ENCODE assay signal across 18 mouse cellular contexts in genomic region chr2:14244668-14245067, GRCm38 (mm10). TPM values are rescaled to one million over a fixed set of nuclear protein-coding genes. Genes with fewer than 3 reads are reported as not detected.
A peak's percentile ranks its signal among the peaks of the same experiment; 100 is the strongest.
DNase-seq lines count a peak whose midpoint lies in the region; ATAC-seq and TF ChIP-seq lines count a peak whose summit lies in the region.
"Had no signal": no experiment of that assay in that cellular context is flagged by ENCODE, and none has a peak within 500 bp of the region (broad histone marks: within the 10 kb centered on the region; RNA-seq: fewer than 3 reads in every experiment).

No protein-coding gene starts in this region.

- no peak overlapping the region for H3K27ac ChIP-seq in liver, embryonic 16.5 days (ENCODE audit: low read length)
- no peak overlapping the region for H3K27ac ChIP-seq in liver, embryonic 11.5 days (ENCODE audit: low read depth, low read length)
- H3K27ac ChIP-seq in MEL (ENCODE audit: control insufficient read depth, low read depth, low read length) = no peak overlapping the region
- no peak overlapping the region for H3K27ac ChIP-seq in heart, embryonic 11.5 days (ENCODE audit: low read depth, low read length)
- no peak overlapping the region for H3K27ac ChIP-seq in forebrain, embryonic 12.5 days
- H3K27ac ChIP-seq: embryonic facial prominence, embryonic 13.5 days; hindbrain, embryonic 14.5 days; kidney, embryonic 15.5 days; limb, embryonic 13.5 days; liver, embryonic 15.5 days had no signal

- ATAC-seq in liver, embryonic 16.5 days (ENCODE audit: low read depth) = no peak
- no peak for ATAC-seq in liver, embryonic 11.5 days (replicated peaks; ENCODE audit: low FRiP score)
- ATAC-seq in granulocyte monocyte progenitor cell, adult 5-6 weeks (replicated peaks; ENCODE audit: poor library complexity, severe bottlenecking) = peak; percentile 89
- ATAC-seq in heart, embryonic 11.5 days (replicated peaks; ENCODE audit: insufficient number of reproducible peaks, low FRiP score, low TSS enrichment) = no peak
- ATAC-seq in forebrain, embryonic 12.5 days (ENCODE audit: low FRiP score) = no peak
- ATAC-seq: midbrain, embryonic 16.5 days had no signal

- DNase-seq in liver, embryonic 11.5 days (ENCODE audit: low spot score) = no peak
- peak; percentile 50 for DNase-seq in MEL (ENCODE audit: low read depth, low spot score)
- no peak for DNase-seq in testis, postnatal 10 days (ENCODE audit: low spot score)
- DNase-seq: cerebellum, adult 9-10 months; kidney, postnatal 4 days; lung, postnatal 10 days had no signal

- TF ChIP-seq POLR2A in MEL (IDR thresholded peaks at IDR 0.05; ENCODE audit: control insufficient read depth in 1 of 2, insufficient read depth in 1 of 2, low read depth in 1 of 2, low read length in 2 of 2, poor library complexity in 1 of 2) (no peak), myocyte (IDR thresholded peaks at IDR 0.05; ENCODE audit: insufficient read length, low read depth) (no peak)

- H3K4me1 ChIP-seq in liver, embryonic 16.5 days (ENCODE audit: control insufficient read depth, low read depth, low read length) = no peaks in the 10 kb centered on the region
- H3K4me1 ChIP-seq in liver, embryonic 11.5 days (replicated peaks; ENCODE audit: control insufficient read depth, insufficient read depth, low read length) = no peaks in the 10 kb centered on the region
- H3K4me1 ChIP-seq in MEL (ENCODE audit: control insufficient read depth in 1 of 2, insufficient read depth in 2 of 2, low read length in 2 of 2) = peaks cover 0 to 2% of the 10 kb centered on the region in 2 experiments; a peak in 1 of 4 replicates
- H3K4me1 ChIP-seq in heart, embryonic 11.5 days (ENCODE audit: control insufficient read depth, insufficient read depth, low read length) = no peaks in the 10 kb centered on the region
- H3K4me1 ChIP-seq in forebrain, embryonic 12.5 days = no peaks in the 10 kb centered on the region
- H3K4me1 ChIP-seq: embryonic facial prominence, embryonic 13.5 days; kidney, embryonic 15.5 days; limb, embryonic 13.5 days; liver, embryonic 15.5 days had no signal

- 29% methylated on average over 2 of the region's 2 CpGs for WGBS in liver, embryonic 16.5 days (ENCODE audit: insufficient replicate concordance)
- 59% methylated on average over 2 of the region's 2 CpGs for WGBS in liver, embryonic 11.5 days
- 83% methylated on average over 2 of the region's 2 CpGs for WGBS in heart, embryonic 11.5 days (ENCODE audit: insufficient replicate concordance)
- WGBS in forebrain, embryonic 12.5 days = 92% methylated on average over 2 of the region's 2 CpGs

- H3K4me3 ChIP-seq in liver, embryonic 16.5 days (ENCODE audit: low read depth, low read length) = no peak overlapping the region
- no peak overlapping the region for H3K4me3 ChIP-seq in liver, embryonic 11.5 days (ENCODE audit: low read depth, low read length)
- H3K4me3 ChIP-seq in MEL (ENCODE audit: control insufficient read depth in 1 of 2, insufficient read depth in 1 of 2, low read depth in 2 of 2, low read length in 2 of 2) (peak overlapping the region; percentile 56 to 90), myocyte (no peak overlapping the region)
- H3K4me3 ChIP-seq in heart, embryonic 11.5 days (ENCODE audit: low read depth, low read length) = no peak overlapping the region
- H3K4me3 ChIP-seq in forebrain, embryonic 12.5 days (replicated peaks) = no peak overlapping the region
- H3K4me3 ChIP-seq: embryonic facial prominence, embryonic 13.5 days; heart, embryonic 12.5 days; kidney, embryonic 15.5 days; limb, embryonic 13.5 days; liver, embryonic 15.5 days had no signal

- H3ac ChIP-seq in myocyte (ENCODE audit: control insufficient read depth, insufficient read length) = no peak overlapping the region

- no peak for TF ChIP-seq EP300 in MEL (IDR thresholded peaks at IDR 0.05; ENCODE audit: low read depth in 1 of 2, low read length in 2 of 2)

- no peaks in the 10 kb centered on the region for H3K9me3 ChIP-seq in liver, embryonic 16.5 days (replicated peaks; ENCODE audit: control insufficient read depth, low read length)
- no peaks in the 10 kb centered on the region for H3K9me3 ChIP-seq in liver, embryonic 11.5 days (ENCODE audit: control insufficient read depth, low read length)
- H3K9me3 ChIP-seq in MEL (replicated peaks; ENCODE audit: insufficient read depth, low read length) = no peaks in the 10 kb centered on the region
- no peaks in the 10 kb centered on the region for H3K9me3 ChIP-seq in heart, embryonic 11.5 days (replicated peaks; ENCODE audit: control insufficient read depth, low read length)
- H3K9me3 ChIP-seq in forebrain, embryonic 12.5 days = no peaks in the 10 kb centered on the region
- H3K9me3 ChIP-seq: embryonic facial prominence, embryonic 13.5 days; heart, embryonic 12.5 days; kidney, embryonic 15.5 days; limb, embryonic 13.5 days; liver, embryonic 15.5 days had no signal

- 0 out of 2 replicates have a peak overlapping the region, but pooled peaks have one; percentile 9 for H3K4me2 ChIP-seq in liver, embryonic 16.5 days (ENCODE audit: low read depth, low read length)
- H3K4me2 ChIP-seq in liver, embryonic 11.5 days = no peak overlapping the region
- peak overlapping the region; percentile 50 for H3K4me2 ChIP-seq in myocyte (ENCODE audit: low read depth)
- H3K4me2 ChIP-seq in heart, embryonic 11.5 days = no peak overlapping the region
- H3K4me2 ChIP-seq in forebrain, embryonic 12.5 days = no peak overlapping the region
- H3K4me2 ChIP-seq: embryonic facial prominence, embryonic 13.5 days; heart, embryonic 12.5 days; hindbrain, embryonic 14.5 days; kidney, embryonic 15.5 days; limb, embryonic 13.5 days; liver, embryonic 15.5 days had no signal

- H3K79me2 ChIP-seq in MEL (ENCODE audit: control insufficient read depth, insufficient read depth, low read length, poor library complexity) (no peaks in the 10 kb centered on the region), myocyte (ENCODE audit: control insufficient read depth, insufficient read depth) (no peaks in the 10 kb centered on the region)

- H3K9ac ChIP-seq in liver, embryonic 16.5 days (ENCODE audit: low read depth, low read length) = no peak overlapping the region
- H3K9ac ChIP-seq in liver, embryonic 11.5 days (ENCODE audit: low read depth, low read length) = no peak overlapping the region
- H3K9ac ChIP-seq in MEL (ENCODE audit: control insufficient read depth, low read depth, low read length, poor library complexity, severe bottlenecking) = no peak overlapping the region
- H3K9ac ChIP-seq in heart, embryonic 11.5 days (ENCODE audit: low read depth, low read length) = no peak overlapping the region
- H3K9ac ChIP-seq in forebrain, embryonic 12.5 days = no peak overlapping the region
- H3K9ac ChIP-seq: embryonic facial prominence, embryonic 13.5 days; heart, embryonic 12.5 days; hindbrain, embryonic 14.5 days; kidney, embryonic 15.5 days; limb, embryonic 13.5 days; liver, embryonic 15.5 days had no signal

- no peak for TF ChIP-seq CTCF in MEL (IDR thresholded peaks at IDR 0.05 in 2 of 3, conservative IDR thresholded peaks at IDR 0.05 in 1 of 3; ENCODE audit: control insufficient read depth in 1 of 3, insufficient read depth in 1 of 3, low read depth in 2 of 3, low read length in 3 of 3, poor library complexity in 1 of 3, severe bottlenecking in 1 of 3)

- no peaks in the 10 kb centered on the region for H3K36me3 ChIP-seq in liver, embryonic 16.5 days (ENCODE audit: control insufficient read depth, insufficient read depth)
- H3K36me3 ChIP-seq in liver, embryonic 11.5 days (ENCODE audit: control insufficient read depth, insufficient read depth, low read length) = no peaks in the 10 kb centered on the region
- H3K36me3 ChIP-seq in MEL (ENCODE audit: control insufficient read depth in 1 of 2, insufficient read depth in 2 of 2, low read length in 2 of 2) = no peaks in the 10 kb centered on the region
- no peaks in the 10 kb centered on the region for H3K36me3 ChIP-seq in myocyte (ENCODE audit: control insufficient read depth, insufficient read depth)
- H3K36me3 ChIP-seq in heart, embryonic 11.5 days (ENCODE audit: control insufficient read depth, insufficient read depth, low read length) = no peaks in the 10 kb centered on the region
- H3K36me3 ChIP-seq in forebrain, embryonic 12.5 days (replicated peaks) = no peaks in the 10 kb centered on the region
- H3K36me3 ChIP-seq: embryonic facial prominence, embryonic 13.5 days; heart, embryonic 12.5 days; kidney, embryonic 15.5 days; limb, embryonic 13.5 days; liver, embryonic 15.5 days had no signal

- no peaks in the 10 kb centered on the region for H3K27me3 ChIP-seq in liver, embryonic 16.5 days (ENCODE audit: control insufficient read depth, insufficient read depth, low read depth, low read length)
- no peaks in the 10 kb centered on the region for H3K27me3 ChIP-seq in liver, embryonic 11.5 days (replicated peaks; ENCODE audit: control insufficient read depth, insufficient read depth, low read length)
- H3K27me3 ChIP-seq in MEL (ENCODE audit: control insufficient read depth in 1 of 2, insufficient read depth in 2 of 2, low read length in 2 of 2) (peaks cover 0 to 2% of the 10 kb centered on the region in 2 experiments; a peak in 2 of 4 replicates), myocyte (ENCODE audit: control insufficient read depth, insufficient read depth, insufficient read length) (no peaks in the 10 kb centered on the region)
- no peaks in the 10 kb centered on the region for H3K27me3 ChIP-seq in heart, embryonic 11.5 days (ENCODE audit: control insufficient read depth, insufficient read depth, low read length)
- no peaks in the 10 kb centered on the region for H3K27me3 ChIP-seq in forebrain, embryonic 12.5 days
- H3K27me3 ChIP-seq: embryonic facial prominence, embryonic 13.5 days; heart, embryonic 12.5 days; kidney, embryonic 15.5 days; limb, embryonic 13.5 days; liver, embryonic 15.5 days had no signal

- TF ChIP-seq RAD21 in MEL (IDR thresholded peaks at IDR 0.05; ENCODE audit: low read depth, low read length) = no peak

TF ChIP-seq in MEL, 35 proteins besides CTCF, POLR2A, EP300 and RAD21 (continues in another document):
- TF ChIP-seq MXI1 (IDR thresholded peaks at IDR 0.05; ENCODE audit: low read depth, low read length) = no peak

TF ChIP-seq in myocyte, 11 proteins besides CTCF, POLR2A, EP300 and RAD21:
- TF ChIP-seq TCF3 (IDR thresholded peaks at IDR 0.05; ENCODE audit: insufficient read length, low read depth) = no peak
TF ChIP-seq in myocyte: peak in this region for 0.

RNA-seq across cellular contexts. Expression of gene Mrc1, which starts 15.5 kb away (rescaled TPM):
- polyA plus RNA-seq in liver, embryonic 16.5 days (2015; fragmentation: Nextera tagmentation; extraction: Ambion mirVana) = 10.1 and 10.6 TPM in 2 replicates
- polyA plus RNA-seq in liver, embryonic 11.5 days (2014; fragmentation: Nextera tagmentation; extraction: Ambion mirVana) = 9.0 and 9.8 TPM in 2 replicates
- total RNA-seq in MEL (2012; rRNA removed) = 0.07 and 0.08 TPM in 2 replicates
- polyA plus RNA-seq in MEL (2012; ENCODE audit: insufficient read depth in 1 of 2, insufficient read length in 2 of 2, low read depth in 1 of 2, low replicate concordance in 2 of 2, missing spikeins in 1 of 2) (not detected), myocyte (2012; fragmentation: generic; extraction: Trizol) (0.04 TPM)
- total RNA-seq in granulocyte monocyte progenitor cell, adult 5-6 weeks (2014; fragmentation: Nextera tagmentation) = 0.88 and 1.4 TPM in 2 replicates
- total RNA-seq in granulocyte monocyte progenitor cell, adult 5-6 weeks (2017) = 0.82 and 1.1 TPM in 2 replicates
- polyA plus RNA-seq in heart, embryonic 11.5 days (2014; fragmentation: Nextera tagmentation; extraction: Ambion mirVana) = 1.2 and 1.7 TPM in 2 replicates
- polyA plus RNA-seq in forebrain, embryonic 12.5 days (2016; fragmentation: Nextera tagmentation; extraction: Ambion mirVana) = 3.0 and 3.2 TPM in 2 replicates

Comparison
In these comparisons a context has a peak if more than half of its experiments do, and no peak if none do; other contexts are left out.
1. H3K4me2 ChIP-seq: peak in liver, embryonic 16.5 days (single experiment) and myocyte (single experiment); none in liver, embryonic 11.5 days (single experiment), heart, embryonic 11.5 days (single experiment) and forebrain, embryonic 12.5 days (single experiment).
2. H3K4me3 ChIP-seq: peak in MEL (2 of 2); none in liver, embryonic 16.5 days (single experiment), liver, embryonic 11.5 days (single experiment), myocyte (single experiment), heart, embryonic 11.5 days (single experiment) and forebrain, embryonic 12.5 days (single experiment).